Mouse (Mus musculus): ENCODE results near the gene Slx1b. TPM values are rescaled to one million over a fixed set of nuclear protein-coding genes. Genes with fewer than 3 reads are reported as not detected.

The Slx1b gene
- polyA plus RNA-seq, 1 experiment from 2014 or later = 20.3 TPM

DNA sequence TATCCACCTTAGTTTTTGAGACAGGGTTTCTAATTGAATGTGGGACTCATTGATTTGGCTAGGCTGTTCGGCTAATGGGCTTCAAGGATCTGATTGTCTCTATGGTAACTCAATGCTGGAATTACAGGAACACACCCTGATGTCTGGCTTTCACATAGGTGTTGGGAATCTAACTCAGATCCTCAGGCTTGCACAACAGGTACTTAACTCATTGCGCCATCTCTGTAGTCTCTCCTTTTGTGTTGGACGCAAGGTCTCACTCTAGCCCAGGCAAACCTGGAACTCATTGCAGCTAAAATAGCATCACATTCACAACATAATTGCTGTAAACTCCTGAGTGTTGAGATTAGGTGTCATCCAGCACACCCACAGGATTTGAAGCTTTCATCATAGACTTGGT is 25.4 kb downstream of the Slx1b start:
- Histone ChIP-seq H3K27ac (ENCODE audit: low read length) (no peak overlapping the region), H3K9ac (replicated peaks; ENCODE audit: low read depth, low read length) (no peak overlapping the region), H3K4me3 (replicated peaks; ENCODE audit: low read length) (no peak overlapping the region), H3K4me2 (ENCODE audit: low read length) (no peak overlapping the region), H3K4me1 (replicated peaks; ENCODE audit: control insufficient read depth, insufficient read depth, low read length) (no peaks in the 10 kb centered on the region), H3K27me3 (replicated peaks; ENCODE audit: control insufficient read depth, insufficient read depth, low read length) (no peaks in the 10 kb centered on the region), H3K9me3 (ENCODE audit: control insufficient read depth, low read length) (no peaks in the 10 kb centered on the region), H3K36me3 (ENCODE audit: control insufficient read depth, insufficient read depth) (peaks cover 3% of the 10 kb centered on the region)
- WGBS = 86% methylated on average over 3 of the region's 3 CpGs
- ATAC-seq = no peak

DNA sequence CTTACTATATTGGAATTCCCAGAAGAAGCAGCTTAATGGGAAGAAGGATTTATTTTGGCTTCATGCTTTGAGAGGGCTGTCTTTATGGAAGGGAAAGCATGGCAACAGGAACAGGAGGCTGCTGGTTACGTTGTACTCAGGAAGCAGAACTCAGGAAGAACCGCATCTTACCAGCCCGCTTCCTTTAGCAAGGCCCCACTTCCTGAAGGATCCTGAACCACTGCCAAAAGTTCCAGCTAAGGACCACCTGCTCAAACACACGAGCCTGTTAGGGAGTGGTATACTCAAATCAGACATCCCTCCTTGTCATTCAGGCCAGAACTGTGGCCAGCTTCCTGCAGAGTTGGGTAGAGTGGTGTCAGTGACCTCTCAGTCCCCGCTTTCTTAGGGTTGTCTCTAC is 27.1 kb downstream of the Slx1b start:
- H3K4me3 ChIP-seq (replicated peaks; ENCODE audit: low read length) = no peak overlapping the region
- H3K4me2 ChIP-seq (ENCODE audit: low read length) = no peak overlapping the region
- H3K36me3 ChIP-seq (ENCODE audit: control insufficient read depth, insufficient read depth) = peaks cover 5% of the 10 kb centered on the region
- WGBS = 75% methylated on average over 5 of the region's 5 CpGs
- no peak for ATAC-seq
- no peak overlapping the region for H3K9ac ChIP-seq (replicated peaks; ENCODE audit: low read depth, low read length)
- no peaks in the 10 kb centered on the region for H3K4me1 ChIP-seq (replicated peaks; ENCODE audit: control insufficient read depth, insufficient read depth, low read length)
- no peaks in the 10 kb centered on the region for H3K9me3 ChIP-seq (ENCODE audit: control insufficient read depth, low read length)
- no peaks in the 10 kb centered on the region for H3K27me3 ChIP-seq (replicated peaks; ENCODE audit: control insufficient read depth, insufficient read depth, low read length)
- H3K27ac ChIP-seq (ENCODE audit: low read length) = no peak overlapping the region

DNA sequence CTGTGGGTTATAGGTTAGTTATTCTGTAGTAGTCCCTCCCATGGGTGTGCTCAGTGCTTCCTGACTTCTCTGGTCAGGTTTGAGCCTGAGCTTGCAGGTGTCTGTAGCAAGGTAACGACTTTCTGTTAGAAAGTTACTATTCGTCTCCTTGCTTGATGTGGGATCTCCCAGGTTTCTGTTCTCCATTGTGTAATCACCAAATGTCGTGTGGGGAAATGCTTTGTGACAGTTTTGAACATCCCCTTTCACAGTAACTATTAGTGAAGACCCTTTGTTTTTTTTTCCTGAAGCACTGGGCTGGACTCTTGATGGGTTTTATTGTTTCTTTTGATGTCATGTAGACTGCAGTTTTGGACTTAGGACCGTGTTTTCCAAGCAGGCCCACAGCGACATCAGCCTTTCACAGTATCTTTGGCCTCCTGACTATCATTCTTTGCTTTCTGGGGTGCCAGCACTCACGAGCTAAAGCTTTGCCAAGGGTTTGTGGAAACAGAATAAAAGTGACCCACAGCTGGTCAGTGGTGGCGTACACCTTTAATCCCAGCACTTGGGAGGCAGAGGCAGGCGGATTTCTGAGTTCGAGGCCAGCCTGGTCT is 28.0 kb downstream of the Slx1b start:
- no peak for ATAC-seq
- Histone ChIP-seq H3K9me3 (ENCODE audit: control insufficient read depth, low read length) (no peaks in the 10 kb centered on the region), H3K27me3 (replicated peaks; ENCODE audit: control insufficient read depth, insufficient read depth, low read length) (no peaks in the 10 kb centered on the region), H3K4me1 (replicated peaks; ENCODE audit: control insufficient read depth, insufficient read depth, low read length) (no peaks in the 10 kb centered on the region), H3K4me3 (replicated peaks; ENCODE audit: low read length) (no peak overlapping the region), H3K36me3 (ENCODE audit: control insufficient read depth, insufficient read depth) (peaks cover 3% of the 10 kb centered on the region; the same call in 1 of the 2 replicates), H3K4me2 (ENCODE audit: low read length) (no peak overlapping the region), H3K27ac (ENCODE audit: low read length) (no peak overlapping the region), H3K9ac (replicated peaks; ENCODE audit: low read depth, low read length) (no peak overlapping the region)
- 85% methylated on average over 9 of the region's 9 CpGs for WGBS

DNA sequence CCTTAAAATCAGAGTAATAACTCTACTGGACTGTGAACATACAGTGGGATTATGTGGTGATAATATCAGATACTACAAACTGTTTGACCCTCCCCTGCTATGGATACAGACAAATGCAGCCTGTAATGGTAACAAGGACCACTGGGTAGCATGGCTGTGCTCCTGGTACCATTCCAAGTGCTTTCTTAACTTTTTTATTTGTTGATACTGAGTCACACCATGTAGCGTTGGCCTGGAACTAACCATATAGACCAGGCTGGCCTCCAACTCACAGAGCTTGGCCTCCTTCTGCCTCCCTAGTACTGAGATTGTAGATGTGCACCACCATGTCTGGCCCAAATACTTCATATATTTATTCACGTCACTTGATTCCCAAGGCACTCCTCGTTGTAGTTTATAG is 30.3 kb downstream of the Slx1b start:
- 94% methylated on average over 3 of the region's 3 CpGs for WGBS
- no peak overlapping the region for H3K4me2 ChIP-seq (ENCODE audit: low read length)
- H3K27me3 ChIP-seq (replicated peaks; ENCODE audit: control insufficient read depth, insufficient read depth, low read length) = no peaks in the 10 kb centered on the region
- H3K4me3 ChIP-seq (replicated peaks; ENCODE audit: low read length) = no peak overlapping the region
- H3K36me3 ChIP-seq (ENCODE audit: control insufficient read depth, insufficient read depth) = peaks cover 3% of the 10 kb centered on the region; the same call in 1 of the 2 replicates
- ATAC-seq = no peak
- no peak overlapping the region for H3K9ac ChIP-seq (replicated peaks; ENCODE audit: low read depth, low read length)
- H3K9me3 ChIP-seq (ENCODE audit: control insufficient read depth, low read length) = no peaks in the 10 kb centered on the region
- no peaks in the 10 kb centered on the region for H3K4me1 ChIP-seq (replicated peaks; ENCODE audit: control insufficient read depth, insufficient read depth, low read length)
- H3K27ac ChIP-seq (ENCODE audit: low read length) = no peak overlapping the region

DNA sequence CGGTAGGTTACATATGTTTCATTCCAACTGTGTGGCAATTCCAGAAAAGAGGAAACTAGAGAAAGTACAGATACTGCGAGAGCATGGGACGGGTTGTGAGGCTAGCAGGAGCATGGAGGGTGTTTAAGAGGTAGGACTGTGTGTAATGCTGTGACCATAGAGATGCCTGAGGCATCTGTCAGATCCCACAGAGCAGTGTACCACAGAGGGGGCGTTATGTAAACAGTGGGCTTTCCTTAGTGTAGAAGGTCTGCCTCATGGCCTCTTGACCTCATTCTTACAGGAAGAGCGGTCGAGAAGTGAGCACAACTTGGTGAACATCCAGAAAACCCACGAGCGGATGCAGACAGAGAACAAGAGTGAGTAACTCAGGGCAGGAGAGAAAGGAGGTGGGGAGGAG is 31.9 kb downstream of the Slx1b start:
- no peaks in the 10 kb centered on the region for H3K9me3 ChIP-seq (ENCODE audit: control insufficient read depth, low read length)
- 85% methylated on average over 8 of the region's 8 CpGs for WGBS

DNA sequence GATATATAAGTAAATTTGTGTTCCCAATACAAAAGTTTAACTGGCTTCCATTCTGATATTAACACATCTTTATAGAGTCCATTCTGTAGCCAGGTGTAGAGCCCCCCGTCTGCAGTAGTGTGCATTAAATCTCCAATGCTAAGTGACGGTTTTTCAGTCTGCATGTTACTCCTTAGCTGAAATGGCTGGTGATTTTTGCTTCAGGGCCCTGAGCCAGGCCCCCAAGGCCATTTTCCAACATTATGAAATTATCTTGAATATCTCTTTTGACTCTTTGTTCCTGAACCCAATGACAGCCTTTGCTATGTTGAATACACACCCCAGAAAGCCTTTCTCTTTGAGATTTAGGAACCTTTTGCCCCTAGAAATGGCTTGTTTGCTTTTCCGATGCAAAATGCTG is 35.8 kb downstream of the Slx1b start:
- Histone ChIP-seq H3K27ac (ENCODE audit: low read length) (no peak overlapping the region), H3K4me3 (replicated peaks; ENCODE audit: low read length) (no peak overlapping the region), H3K9ac (replicated peaks; ENCODE audit: low read depth, low read length) (no peak overlapping the region), H3K9me3 (ENCODE audit: control insufficient read depth, low read length) (no peaks in the 10 kb centered on the region), H3K36me3 (ENCODE audit: control insufficient read depth, insufficient read depth) (0 out of 2 replicates have a peak, but pooled peaks cover under 1% of the 10 kb centered on the region), H3K27me3 (replicated peaks; ENCODE audit: control insufficient read depth, insufficient read depth, low read length) (no peaks in the 10 kb centered on the region), H3K4me1 (replicated peaks; ENCODE audit: control insufficient read depth, insufficient read depth, low read length) (no peaks in the 10 kb centered on the region), H3K4me2 (ENCODE audit: low read length) (no peak overlapping the region)
- WGBS = 93% methylated on average over 3 of the region's 3 CpGs
- no peak for ATAC-seq

More for the DNA sequence above, 31.9 kb downstream of the Slx1b start:
- H3K27ac ChIP-seq (ENCODE audit: low read length) = no peak overlapping the region
- no peak overlapping the region for H3K4me2 ChIP-seq (ENCODE audit: low read length)
- no peak overlapping the region for H3K9ac ChIP-seq (replicated peaks; ENCODE audit: low read depth, low read length)
- no peaks in the 10 kb centered on the region for H3K4me1 ChIP-seq (replicated peaks; ENCODE audit: control insufficient read depth, insufficient read depth, low read length)
- H3K36me3 ChIP-seq (ENCODE audit: control insufficient read depth, insufficient read depth) = peaks cover 3% of the 10 kb centered on the region; the same call in 1 of the 2 replicates
- ATAC-seq = no peak
- H3K27me3 ChIP-seq (replicated peaks; ENCODE audit: control insufficient read depth, insufficient read depth, low read length) = no peaks in the 10 kb centered on the region
- H3K4me3 ChIP-seq (replicated peaks; ENCODE audit: low read length) = no peak overlapping the region

DNA sequence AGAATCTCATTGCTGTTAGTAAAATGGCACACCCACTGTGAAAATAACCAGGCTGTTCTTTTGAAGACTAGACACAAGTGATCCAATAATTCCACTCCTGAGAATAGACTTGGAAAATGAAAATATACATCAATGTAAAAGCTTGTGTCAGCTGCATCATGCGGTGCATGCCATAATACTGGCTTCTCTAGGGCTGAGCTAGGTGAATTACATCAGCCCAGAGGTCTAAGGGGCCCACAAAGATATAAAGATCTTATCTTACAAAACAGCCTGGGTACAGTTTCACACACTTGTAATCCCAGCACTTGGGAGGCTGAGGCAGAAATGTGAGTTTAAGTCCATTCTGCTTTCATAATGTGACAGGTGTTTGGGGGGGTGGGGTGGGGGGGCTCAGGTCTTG is 38.1 kb downstream of the Slx1b start:
- no peaks in the 10 kb centered on the region for H3K36me3 ChIP-seq (ENCODE audit: control insufficient read depth, insufficient read depth)
- ATAC-seq = no peak
- H3K9me3 ChIP-seq (ENCODE audit: control insufficient read depth, low read length) = no peaks in the 10 kb centered on the region
- 96% methylated on average over 1 of the region's 1 CpGs for whole genome bisulfite sequencing
- H3K4me3 ChIP-seq (replicated peaks; ENCODE audit: low read length) = no peak overlapping the region
- H3K27me3 ChIP-seq (replicated peaks; ENCODE audit: control insufficient read depth, insufficient read depth, low read length) = no peaks in the 10 kb centered on the region
- H3K9ac ChIP-seq (replicated peaks; ENCODE audit: low read depth, low read length) = no peak overlapping the region
- no peak overlapping the region for H3K4me2 ChIP-seq (ENCODE audit: low read length)
- no peaks in the 10 kb centered on the region for H3K4me1 ChIP-seq (replicated peaks; ENCODE audit: control insufficient read depth, insufficient read depth, low read length)
- no peak overlapping the region for H3K27ac ChIP-seq (ENCODE audit: low read length)

DNA sequence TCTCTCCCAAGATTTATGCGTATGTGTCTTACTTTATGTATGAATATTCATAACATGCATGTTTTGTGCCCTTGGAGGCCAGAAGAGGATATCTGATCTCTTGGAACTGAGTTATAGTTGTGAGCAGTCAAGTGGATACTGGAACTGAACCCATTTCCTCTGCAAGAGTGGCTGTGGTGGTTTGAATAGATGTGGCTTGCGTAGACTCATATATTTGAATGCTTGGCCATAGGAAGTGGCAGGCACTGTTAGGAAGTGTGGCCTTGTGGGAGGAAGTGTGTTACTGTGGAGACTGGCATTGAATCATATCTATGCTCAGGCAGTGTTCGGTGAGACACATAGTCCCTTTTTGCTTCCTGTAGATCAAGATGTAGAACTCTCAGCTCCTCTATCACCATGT is 39.9 kb downstream of the Slx1b start:
- no peak overlapping the region for H3K4me3 ChIP-seq (replicated peaks; ENCODE audit: low read length)
- H3K27me3 ChIP-seq (replicated peaks; ENCODE audit: control insufficient read depth, insufficient read depth, low read length) = no peaks in the 10 kb centered on the region
- no peak overlapping the region for H3K27ac ChIP-seq (ENCODE audit: low read length)
- H3K9me3 ChIP-seq (ENCODE audit: control insufficient read depth, low read length) = no peaks in the 10 kb centered on the region
- H3K9ac ChIP-seq (replicated peaks; ENCODE audit: low read depth, low read length) = no peak overlapping the region
- H3K36me3 ChIP-seq (ENCODE audit: control insufficient read depth, insufficient read depth) = no peaks in the 10 kb centered on the region
- H3K4me1 ChIP-seq (replicated peaks; ENCODE audit: control insufficient read depth, insufficient read depth, low read length) = no peaks in the 10 kb centered on the region
- H3K4me2 ChIP-seq (ENCODE audit: low read length) = no peak overlapping the region
- ATAC-seq = no peak
- WGBS = 94% methylated on average over 3 of the region's 3 CpGs

DNA sequence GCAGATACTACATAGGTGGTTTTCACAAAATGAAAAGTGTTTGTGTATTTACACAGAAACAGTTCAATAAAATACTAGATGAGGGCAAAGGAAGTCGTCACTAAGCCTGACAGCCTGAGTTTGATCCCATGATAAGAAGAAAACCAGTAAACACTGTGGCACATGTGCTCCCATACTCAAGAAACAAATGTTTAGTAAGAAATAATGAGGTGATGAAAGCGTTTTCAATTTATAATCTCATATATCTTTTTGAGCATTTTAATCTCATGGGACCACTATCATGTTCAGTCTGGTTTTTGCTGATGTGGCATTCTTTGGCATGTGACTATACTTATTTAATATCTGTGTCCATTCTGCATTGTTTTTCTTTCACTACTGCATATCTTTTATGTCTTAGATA is 41.6 kb downstream of the Slx1b start:
- Histone ChIP-seq H3K27me3 (replicated peaks; ENCODE audit: control insufficient read depth, insufficient read depth, low read length) (no peaks in the 10 kb centered on the region), H3K4me2 (ENCODE audit: low read length) (no peak overlapping the region), H3K9me3 (ENCODE audit: control insufficient read depth, low read length) (no peaks in the 10 kb centered on the region), H3K27ac (ENCODE audit: low read length) (no peak overlapping the region), H3K4me1 (replicated peaks; ENCODE audit: control insufficient read depth, insufficient read depth, low read length) (peaks cover 8% of the 10 kb centered on the region), H3K36me3 (ENCODE audit: control insufficient read depth, insufficient read depth) (no peaks in the 10 kb centered on the region), H3K9ac (replicated peaks; ENCODE audit: low read depth, low read length) (no peak overlapping the region), H3K4me3 (replicated peaks; ENCODE audit: low read length) (no peak overlapping the region)
- WGBS = 94% methylated on average over 2 of the region's 2 CpGs
- ATAC-seq = no peak

DNA sequence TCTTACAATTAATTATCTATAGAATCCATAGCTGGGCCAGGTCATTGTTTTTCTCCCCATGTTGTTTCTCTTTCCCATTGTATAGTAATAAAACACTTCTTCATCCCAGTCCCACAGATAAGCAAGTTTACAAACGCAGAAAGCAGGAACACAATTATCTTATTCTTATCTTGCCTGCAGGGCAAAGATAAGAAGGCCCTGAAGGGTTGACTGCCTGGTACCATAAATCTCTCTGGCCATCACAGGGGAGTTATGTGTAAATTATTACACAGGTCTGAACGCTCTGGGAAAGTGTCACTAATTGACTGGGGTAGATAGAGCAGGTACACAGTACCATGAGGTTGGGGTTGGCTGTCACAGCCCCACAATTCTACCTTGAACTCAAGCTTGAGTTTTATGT is 44.7 kb downstream of the Slx1b start:
- WGBS = 91% methylated on average over 2 of the region's 2 CpGs
- Histone ChIP-seq H3K4me1 (replicated peaks; ENCODE audit: control insufficient read depth, insufficient read depth, low read length) (peaks cover 13% of the 10 kb centered on the region), H3K9me3 (ENCODE audit: control insufficient read depth, low read length) (no peaks in the 10 kb centered on the region), H3K4me3 (replicated peaks; ENCODE audit: low read length) (no peak overlapping the region), H3K27me3 (replicated peaks; ENCODE audit: control insufficient read depth, insufficient read depth, low read length) (no peaks in the 10 kb centered on the region), H3K9ac (replicated peaks; ENCODE audit: low read depth, low read length) (no peak overlapping the region), H3K27ac (ENCODE audit: low read length) (no peak overlapping the region), H3K4me2 (ENCODE audit: low read length) (no peak overlapping the region), H3K36me3 (ENCODE audit: control insufficient read depth, insufficient read depth) (no peaks in the 10 kb centered on the region)
- no peak for ATAC-seq
